Mouse (Mus musculus): ENCODE data around the gene Thoc7.

DNA sequence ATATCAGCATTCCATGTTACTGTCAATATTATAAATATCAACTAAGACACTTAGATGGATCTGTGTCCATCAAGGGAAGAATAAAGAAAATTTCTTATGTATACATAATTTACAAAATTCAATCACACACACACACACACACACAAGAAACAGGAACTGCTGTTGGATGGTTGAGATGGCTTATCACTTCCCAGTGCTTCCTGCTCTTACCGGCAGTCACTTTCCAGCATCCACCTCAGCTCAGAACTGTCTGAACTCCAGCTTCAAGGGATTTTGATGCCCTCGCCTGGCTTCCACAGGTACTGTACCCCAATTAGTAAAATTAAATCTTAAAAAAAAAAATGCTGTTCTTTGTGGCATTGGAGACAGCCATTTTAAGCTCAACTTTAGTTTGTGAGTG lies 26.7 kb upstream of the Thoc7 start:
- TF ChIP-seq CTCF (IDR thresholded peaks at IDR 0.05; ENCODE audit: control insufficient read depth, insufficient read depth, low read length): no peak
- no peak for TF ChIP-seq POLR2A (IDR thresholded peaks at IDR 0.05; ENCODE audit: borderline replicate concordance, control insufficient read depth, low read depth, low read length)
